Mouse (Mus musculus) ES-CJ7 (cell line): ENCODE measurements around the gene Cd164.

Experiments
- DNase-seq: peaks from one replicate; pipeline ENCODE4 v3.0.0; 2011; ENCODE audit warnings: low read depth, low spot score

Cd164 gene

DNA sequence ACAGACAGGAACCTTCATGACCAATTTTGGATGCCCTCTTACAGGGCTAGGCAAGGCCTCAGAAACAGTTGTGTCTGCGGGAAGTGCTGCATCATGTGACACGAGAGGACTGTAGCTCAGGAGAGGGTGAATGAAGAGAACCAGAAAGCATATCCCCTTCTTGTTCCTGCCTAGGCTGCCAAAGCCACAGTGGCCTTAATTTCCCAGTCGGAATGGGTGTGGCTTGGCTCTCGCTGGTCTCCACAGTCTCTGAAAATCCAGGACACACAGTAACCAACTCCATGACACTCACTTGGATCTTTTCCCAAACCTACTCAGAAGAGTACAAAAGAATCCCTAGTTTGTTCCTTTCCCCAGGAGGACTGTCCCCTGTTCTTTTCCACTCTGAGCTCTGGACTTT lies 18.3 kb upstream of the Cd164 start:
- no peak for DNase-seq

DNA sequence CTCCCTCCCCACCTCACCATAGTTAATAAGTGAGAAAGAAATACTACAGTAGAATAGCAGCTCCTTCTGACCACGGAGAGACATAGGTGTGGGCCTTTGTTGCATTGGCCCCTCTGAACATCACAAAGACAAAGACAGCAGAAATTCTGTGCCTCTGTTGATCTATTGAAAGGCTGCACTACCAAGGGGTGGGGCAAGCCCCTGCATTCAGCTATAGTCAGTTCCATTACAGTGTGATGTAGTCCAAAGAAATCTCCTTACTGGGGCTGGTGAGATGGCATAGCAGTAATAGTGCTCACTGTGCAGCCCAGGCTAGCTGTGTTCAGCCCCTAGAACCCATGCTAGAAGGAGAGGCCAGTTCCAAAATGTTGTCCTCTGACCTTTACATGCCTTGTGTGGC lies 14.2 kb upstream of the Cd164 start:
- DNase-seq: peak; percentile 37

DNA sequence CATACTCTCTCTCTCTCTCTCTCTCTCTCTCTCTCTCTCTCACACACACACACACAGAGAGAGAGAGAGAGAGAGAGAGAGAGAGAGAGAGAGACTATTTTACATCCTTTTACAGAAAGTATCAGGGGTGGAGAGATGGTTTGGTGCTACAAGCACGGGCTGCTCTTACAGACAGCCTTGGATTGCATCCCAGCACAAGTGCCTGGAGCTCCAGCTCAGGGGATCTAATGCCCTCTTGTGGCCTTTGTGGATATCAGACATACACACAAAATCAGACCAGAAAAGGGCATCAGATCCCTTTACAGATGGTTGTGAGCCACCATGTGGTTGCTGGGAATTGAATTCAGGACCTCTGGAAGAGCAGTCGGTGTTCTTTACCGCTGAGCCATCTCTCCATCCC lies 13.8 kb upstream of the Cd164 start:
- DNase-seq: peak; percentile 94

DNA sequence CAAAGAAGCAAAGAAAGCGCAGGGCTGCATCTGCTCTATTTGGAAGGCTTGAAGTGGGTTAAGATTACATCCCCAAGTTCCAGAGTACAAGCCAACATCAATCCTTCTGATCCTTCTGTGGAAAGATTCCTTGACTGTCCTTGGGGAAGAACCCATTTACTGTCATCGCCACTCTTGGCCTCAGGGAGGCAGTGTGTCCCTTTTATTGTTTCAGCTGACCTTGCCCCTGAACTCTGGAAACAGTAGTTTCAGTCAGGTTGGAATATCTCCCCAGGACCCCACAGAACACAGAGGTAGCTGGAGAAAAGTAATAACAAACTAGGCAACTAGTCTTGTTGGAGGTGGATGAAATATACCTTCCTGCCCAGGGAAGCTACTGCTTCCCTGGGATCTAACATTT lies 10.1 kb upstream of the Cd164 start:
- peak; percentile 59 for DNase-seq

DNA sequence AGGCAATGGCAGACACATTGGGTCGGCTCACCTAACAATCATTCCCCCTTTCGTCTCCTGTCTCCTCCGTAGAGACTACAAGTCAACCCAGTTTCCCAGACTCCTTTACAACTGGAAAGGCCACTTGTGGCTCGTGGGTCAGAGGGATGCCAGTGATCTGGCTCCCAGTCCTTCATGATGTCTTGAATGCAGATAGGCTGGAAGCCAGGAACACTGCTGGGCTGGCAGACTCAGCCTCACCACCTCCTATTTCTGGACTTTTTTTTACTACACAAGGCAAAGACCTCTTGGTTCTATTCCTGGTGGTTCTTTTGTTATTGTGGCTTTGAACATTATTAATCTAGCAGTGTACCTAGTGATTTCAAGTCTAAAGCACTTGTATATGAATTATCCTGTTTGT lies 4.9 kb upstream of the Cd164 start:
- no peak for DNase-seq

DNA sequence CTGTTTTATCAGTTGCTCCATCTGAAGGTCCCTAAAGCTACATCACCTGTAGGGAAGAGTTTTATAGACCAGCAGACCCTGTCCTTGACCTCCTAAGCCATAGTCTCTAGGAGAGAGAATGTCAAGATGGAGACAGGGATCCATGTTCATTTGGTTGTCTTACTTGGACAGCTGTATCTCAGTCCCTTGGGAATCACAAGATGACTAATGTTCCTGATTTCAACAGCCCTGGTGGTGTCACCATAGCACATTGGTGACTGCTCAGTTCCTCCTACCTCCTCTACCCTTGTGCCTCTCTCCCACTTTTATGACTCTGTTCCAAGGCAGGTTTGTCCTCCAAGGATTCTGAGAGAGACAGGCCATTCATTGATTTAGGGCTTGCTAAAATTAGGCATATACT lies 4.3 kb upstream of the Cd164 start:
- no peak for DNase-seq

DNA sequence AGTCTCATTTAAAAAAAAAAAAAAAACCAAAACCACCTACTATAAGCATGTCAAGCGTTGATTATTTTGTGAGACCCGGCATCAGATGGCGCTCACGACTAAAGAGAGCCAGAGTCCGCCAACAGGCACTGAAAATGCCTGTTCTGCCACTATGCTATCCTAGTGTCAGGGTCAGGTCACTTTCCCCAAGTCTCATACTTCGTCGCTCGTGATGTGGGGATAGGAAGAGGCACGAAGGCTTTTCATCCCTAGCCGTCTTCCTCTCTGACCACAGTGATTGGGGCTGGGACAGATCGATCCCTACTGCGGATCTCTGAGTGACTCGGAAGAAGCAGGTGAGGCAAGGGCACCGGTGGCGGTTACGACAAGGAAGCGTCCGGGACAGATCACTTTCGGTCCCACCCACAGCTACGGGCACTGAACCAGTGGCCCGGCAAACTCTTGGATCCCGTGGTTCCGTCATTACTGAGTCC lies 670 bp upstream of the Cd164 start:
- DNase-seq: peak; percentile 86

DNA sequence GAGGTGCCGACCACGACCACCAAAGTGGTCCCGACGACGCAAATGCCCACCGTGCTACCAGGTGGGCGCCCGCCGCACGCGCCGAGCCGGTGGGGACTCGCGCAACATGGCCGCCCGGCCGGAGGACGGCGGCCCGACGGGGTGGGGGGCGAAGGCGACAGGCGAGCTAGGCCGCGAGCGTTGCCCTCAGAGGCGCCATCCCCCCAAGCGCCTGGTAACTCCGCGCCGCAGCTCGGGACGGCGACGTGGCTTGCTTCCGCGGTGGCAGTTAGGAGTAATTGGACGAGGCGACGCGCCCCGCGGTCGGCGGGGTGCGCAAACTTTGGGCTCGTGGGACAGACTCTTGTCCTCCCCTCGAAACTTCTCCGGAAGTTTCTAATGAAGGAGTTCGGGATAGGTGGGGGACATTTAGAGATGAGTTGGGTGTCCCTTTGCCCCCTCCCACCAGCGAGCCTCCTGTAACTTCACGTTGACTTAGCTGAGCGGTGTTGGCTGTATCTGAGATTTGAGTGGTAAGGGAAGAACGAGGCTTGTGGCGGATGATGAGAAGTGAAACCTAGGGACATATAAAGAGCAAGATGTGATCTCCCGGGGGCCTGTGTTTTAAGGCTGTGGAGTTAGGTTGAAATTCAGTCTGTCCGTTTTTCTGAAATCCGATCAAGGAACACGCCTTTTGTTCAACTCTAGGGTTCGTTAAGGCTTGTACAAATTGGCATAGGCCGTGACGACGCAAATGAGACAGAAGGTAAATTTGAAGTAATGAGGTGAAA lies 611 bp downstream of the Cd164 start:
- DNase-seq: peak; percentile 46

DNA sequence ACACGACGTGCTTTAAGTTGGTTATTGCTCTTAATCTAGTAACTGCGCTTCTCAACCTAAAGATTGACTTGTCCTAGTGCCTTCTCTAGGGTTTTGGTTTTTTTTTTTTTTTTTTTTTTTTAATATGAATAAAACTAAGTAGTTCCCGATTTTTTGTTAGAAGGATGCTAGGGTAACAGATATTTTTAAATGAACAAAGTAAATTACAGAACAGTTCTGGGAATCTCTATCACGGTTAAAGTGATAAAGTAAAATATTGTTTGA lies 1.1 kb downstream of the Cd164 start:
- DNase-seq: no peak

DNA sequence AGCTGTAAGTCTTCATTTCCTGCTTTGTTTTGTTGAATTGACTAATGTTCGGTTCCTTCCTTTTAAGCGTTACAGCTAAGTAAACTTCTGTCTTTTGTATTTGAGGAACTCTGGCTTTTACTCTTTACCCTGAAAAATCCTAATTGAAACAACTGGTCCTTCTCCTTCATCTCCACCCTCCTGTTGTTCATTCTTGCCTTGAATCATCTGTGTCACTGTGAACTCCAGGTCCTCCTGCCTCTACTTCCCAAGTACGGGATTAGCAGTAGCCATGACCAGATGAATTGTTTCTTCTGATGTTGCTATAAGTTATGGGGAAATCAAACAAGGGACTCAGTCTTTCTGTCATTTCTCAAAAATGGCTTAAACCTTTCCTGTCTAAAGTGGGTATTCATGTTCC lies 4.2 kb downstream of the Cd164 start:
- no peak for DNase-seq

DNA sequence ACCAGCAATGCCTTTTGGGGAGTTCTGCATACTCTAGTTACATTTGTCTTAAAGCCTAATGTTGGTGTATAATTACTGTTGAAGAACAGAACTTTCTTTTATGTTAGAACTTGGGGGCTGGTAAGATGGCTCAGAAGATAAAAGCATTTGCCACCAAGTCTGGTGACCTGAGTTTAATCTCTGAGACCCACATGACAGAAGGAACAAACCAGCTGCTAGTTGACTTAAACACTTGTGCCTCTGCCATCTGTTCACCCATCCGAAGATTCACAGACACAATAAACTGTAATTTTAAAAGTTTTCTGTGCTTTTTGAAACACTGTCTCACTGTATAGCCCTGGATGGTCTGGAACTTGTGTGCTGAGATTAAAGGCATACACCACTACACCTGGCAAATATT lies 6.5 kb downstream of the Cd164 start:
- no peak for DNase-seq

DNA sequence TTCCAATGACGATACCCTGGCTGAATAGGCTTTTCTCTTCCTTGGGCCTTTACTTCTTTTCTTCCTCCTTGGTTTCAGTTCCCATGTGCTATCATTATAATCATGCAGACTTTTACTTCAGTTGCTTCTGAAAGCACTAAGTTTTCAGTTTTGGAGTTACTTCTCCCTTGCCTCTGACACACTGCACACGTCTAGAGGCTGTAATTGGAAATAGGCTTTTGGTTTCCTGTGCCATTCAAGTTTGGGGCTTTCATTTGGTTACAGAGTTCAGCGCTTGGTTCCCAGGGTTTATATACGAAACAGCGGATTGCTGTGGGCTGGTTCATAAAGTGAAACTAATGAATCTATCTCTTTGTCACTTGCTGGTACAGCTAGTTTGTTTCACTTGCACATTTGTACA lies 10.8 kb downstream of the Cd164 start:
- no peak for DNase-seq

DNA sequence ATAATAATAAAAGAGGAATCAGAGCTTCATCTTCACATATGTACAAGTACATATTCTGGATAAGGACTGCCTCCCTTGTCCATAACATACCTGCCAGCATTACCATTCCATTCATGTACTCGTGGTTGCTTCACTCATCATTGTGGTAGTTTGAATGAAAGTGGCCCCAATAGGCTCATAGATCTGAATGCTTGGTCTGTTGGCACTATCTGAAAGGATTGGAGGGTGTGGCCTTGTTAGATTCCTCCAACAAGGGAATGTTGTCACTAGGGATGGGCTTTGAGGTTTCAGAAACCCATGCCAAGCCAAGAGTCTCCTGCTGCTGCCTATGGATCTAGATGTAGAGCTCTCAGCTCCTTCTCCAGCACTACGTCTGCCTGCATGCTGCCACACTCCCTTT lies 16.8 kb downstream of the Cd164 start:
- no peak for DNase-seq

DNA sequence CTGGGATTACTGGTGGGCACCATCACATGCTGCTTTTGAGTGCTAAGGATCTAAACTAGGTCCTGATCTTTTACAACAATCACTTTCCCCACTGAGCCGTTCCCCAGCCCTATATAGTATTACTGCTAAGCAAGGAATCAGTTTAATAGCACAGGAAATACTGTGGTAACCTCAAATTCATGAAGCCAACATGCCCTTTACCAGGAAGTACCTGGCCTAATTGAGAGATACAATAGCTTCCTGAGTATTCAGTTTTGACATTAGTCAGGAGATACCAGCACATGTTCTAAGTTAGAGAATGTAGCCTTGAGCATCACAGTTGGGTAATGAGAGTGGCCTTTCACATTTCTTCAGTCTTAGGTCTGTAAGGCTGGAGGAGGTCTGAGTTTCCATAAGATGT lies 17.5 kb downstream of the Cd164 start:
- DNase-seq: no peak

DNA sequence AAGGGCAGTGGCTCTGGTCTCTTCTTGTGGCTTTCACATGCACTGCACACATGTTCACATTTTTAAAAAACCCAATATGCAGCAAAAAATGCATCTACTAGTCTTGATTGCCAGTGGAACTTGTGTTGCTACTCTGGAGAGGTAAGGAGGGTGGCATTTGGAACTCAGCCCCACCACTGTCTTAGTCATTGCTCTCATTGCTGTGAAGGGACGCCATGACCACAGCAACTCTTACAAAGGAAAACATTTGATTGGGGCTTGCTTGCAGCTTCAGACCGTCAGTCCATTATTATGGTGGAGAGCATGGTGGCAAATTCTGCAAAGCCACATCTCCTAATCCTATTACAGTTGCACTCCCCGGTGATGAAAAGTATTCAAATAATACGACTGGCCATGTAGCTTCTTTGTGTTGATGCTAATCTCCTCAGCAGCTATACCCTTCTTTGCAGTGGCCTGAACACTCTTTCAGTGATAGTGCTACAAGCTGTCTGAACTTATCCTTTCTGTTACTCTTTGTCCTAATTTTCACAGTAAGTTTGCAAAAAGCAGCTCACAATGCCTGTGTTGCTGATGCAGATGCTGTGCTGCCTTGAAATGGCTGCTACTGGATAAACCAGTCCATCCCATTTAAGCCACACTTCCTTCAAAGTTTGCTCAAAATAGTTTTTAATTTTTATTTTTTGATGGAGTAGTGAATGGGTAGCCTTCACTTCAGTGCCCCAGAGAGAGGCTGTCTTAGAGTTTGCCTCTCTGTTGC lies 18.2 kb downstream of the Cd164 start:
- DNase-seq: no peak

DNA sequence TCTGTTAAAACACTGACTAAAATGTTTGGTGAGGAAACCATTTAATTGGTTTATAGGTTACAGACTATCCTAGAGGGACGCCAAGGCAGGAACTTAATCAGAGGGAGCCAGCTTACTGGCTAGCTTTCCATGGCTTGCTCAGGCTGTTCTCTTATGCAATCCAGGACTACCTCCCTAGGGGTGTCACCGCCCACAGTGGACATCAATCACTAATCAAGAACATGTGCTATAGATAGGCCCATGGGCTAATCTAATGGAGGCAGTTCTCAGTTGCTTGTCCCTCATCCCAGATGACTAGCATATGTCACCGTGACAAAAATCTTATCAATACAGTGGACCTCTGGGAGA lies 18.7 kb downstream of the Cd164 start:
- no peak for DNase-seq

DNA sequence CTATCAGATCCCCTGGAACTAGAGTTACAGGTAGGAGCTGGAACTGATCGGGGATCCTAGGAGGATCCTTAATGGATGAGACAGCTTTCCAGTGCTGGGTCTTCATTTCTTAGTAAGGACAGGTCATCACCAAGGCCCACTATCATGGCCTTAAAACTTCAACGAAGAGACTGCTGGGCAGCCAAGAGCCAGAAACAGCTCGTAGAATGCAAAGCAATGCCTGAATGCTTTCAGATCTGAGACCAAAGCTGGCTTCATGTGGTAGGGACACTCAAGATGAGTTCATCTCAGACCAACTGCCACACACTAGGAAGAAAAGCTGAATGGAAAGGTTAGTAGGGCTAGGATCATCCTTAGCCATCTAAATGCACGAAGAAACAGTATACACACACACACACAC lies 19.8 kb downstream of the Cd164 start:
- no peak for DNase-seq

DNA sequence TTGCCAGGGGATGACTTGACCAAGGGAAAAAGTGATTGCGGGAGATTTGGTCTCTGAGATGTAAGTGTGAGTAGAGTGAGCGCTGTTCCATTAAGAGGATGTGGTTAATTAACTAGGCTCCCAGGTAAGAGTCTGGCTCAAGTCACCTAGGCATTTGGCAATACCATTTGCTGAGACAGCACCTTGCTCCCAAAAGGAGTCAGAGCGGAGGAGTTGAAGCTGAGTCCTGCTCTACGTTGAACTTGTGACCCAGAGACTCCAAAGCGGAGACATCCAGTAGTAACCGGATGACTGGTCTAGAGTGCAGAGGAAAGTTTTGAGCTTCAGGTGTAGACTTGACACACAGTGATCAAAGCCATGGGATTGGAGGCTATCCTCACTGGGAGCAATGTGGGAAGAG lies 22.8 kb downstream of the Cd164 start:
- DNase-seq: no peak

DNA sequence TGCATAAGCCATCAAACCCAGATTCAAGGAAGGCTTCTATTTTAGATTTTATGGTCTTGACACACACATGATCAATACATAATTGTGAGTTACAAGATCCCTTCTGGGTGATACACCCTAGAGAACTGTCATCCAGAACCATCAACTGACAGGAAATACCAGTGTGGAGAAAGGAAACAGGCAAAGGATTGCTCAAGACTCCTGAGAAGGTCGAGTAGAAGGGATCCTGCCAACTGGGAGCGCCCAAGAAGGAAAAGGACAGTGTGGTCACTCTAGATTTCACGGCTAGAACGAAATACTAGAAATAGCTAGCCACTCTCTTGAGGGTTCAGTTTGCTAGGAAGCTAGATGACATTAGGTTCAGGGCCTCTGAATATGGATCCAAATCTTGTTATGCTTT lies 24.2 kb downstream of the Cd164 start:
- DNase-seq: no peak

DNA sequence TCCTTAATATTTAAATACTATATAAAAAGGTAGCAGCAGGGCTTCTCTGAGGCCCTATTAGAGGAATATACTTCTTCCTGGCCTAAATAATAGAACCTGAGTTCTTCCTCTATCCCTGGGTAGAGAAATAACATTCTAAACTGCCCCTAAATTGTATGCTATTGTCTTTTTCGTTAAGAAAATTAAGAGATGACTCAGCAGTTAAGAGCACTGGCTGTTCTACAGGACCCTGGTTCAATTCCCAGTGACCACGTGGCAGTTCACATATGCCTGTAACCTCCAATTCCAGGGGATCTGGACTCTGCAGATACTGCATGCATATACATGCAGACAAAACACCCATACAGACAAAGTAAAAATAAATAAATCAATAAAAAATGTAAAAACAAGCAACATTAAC lies 24.6 kb downstream of the Cd164 start:
- no peak for DNase-seq

DNA sequence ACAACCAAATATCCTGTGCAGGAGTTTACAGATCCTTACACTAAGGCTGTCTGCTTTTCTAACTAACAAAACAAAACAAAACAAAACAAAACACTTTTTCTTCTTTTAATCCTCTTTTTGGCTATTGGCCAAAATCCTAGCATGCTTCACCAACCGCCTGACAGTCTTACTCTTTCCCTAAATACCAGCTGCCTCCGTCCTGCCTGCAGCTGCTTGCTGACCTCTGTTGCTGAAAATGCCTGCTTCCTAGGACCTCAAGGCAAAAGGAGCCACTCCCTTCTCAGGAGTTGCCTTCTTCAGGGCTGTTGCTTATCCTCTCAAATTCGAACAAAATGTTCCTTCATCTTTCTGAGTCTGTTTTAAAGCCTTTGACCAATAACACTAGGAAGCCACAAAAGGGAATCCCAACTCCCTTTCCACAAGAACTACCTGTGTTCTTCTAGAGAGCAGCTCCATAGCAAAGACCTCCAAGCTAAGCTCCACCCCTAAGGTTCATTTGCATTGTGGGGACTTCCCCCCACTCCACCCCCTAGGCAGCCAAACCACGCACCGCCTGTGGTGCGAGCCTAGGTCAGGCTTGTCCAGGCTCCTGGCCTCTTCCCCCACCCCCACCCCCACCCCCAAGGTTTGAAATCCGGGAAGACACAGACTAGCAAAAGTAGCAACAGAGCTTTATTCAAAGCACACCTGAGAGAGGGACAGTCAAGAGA lies 25.4 kb downstream of the Cd164 start:
- peak; percentile 64 for DNase-seq

DNA sequence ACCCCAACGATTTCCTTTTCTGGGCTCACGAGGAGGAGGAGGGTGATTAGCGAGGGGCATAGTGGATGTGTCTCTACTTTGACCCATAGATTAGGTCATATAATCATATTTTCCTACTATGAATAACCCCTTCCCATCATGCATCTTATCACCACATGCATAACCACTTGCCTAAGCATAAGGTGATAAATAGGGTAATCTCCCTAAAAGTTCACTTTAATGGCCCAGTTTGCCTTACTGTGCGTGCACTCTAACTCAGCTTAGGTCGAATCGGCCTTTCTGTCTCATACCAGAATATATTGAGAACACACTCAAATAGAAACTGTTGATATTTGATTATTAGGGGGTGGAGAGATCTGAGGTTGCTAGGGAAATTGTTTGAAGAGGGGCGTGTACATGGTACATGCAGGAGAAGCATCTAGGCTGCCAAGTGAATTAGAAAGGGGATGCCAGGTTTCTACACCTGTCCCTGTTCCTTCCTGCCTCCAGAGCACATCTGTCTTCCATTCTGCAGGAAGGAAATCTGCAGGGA lies 26.1 kb downstream of the Cd164 start:
- no peak for DNase-seq
